Mouse (Mus musculus) E14TG2a.4 (cell line): ENCODE data around the gene Marveld3.

Experiments used
- H3K27me3 ChIP-seq: 2 replicates; pipeline ENCODE4 v1.6.1; 2014; ENCODE audit warnings: low read length, control low read depth; ENCODE audit not compliant: insufficient read depth
- H3K36me3 ChIP-seq: 2 replicates; pipeline ENCODE4 v1.6.1; 2014; ENCODE audit warnings: low read length, control low read depth; ENCODE audit not compliant: insufficient read depth
- H3K4me1 ChIP-seq: replicated peaks from 2 replicates; pipeline ENCODE4 v1.6.1; 2014; ENCODE audit warnings: low read depth, low read length, control low read depth
- H3K4me3 ChIP-seq: replicated peaks from 2 replicates; pipeline ENCODE4 v1.5.1; 2014; ENCODE audit warnings: mild to moderate bottlenecking, low read length
- H3K9me3 ChIP-seq: 2 replicates; pipeline ENCODE4 v1.6.1; 2014; ENCODE audit warnings: low read length, control low read depth
- CTCF ChIP-seq: conservative IDR thresholded peaks from 2 replicates; pipeline ENCODE4 v1.5.1; 2014; ENCODE audit warnings: low read length
- NANOG ChIP-seq: IDR thresholded peaks from 2 replicates; pipeline ENCODE4 v1.6.1; 2014; ENCODE audit warnings: borderline replicate concordance, low read length, mixed read lengths
- POU5F1 ChIP-seq: IDR thresholded peaks from 2 replicates; pipeline ENCODE4 v1.6.1; 2014; ENCODE audit warnings: low read length, borderline replicate concordance

The Marveld3 gene

DNA sequence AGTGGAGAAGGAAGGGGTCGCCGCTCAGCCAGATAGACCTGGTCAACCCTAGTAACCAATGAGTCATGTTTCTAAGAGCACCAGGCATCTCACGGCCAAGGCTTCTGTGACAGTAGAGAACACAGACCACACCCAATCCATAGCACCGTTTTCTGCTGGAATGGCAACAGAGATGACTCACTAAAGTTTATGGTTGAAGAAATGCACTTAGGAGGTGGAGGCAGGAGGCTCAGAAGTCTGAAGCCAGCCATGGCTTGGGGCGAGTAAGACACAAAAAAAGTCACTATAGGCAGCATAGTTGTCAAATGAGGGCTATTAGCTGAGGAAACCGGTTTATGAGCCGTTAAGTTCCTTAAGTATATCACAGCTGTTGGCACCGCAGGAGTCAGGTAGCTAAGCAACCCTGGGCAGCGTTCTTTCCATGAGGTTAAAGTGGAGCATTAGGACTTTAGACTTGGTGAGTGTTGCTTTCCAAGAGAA is 16.8 kb downstream of the Marveld3 start:
- H3K36me3 ChIP-seq, result no peaks in the 10 kb centered on the region; the same call in 1 of the 2 replicates
- TF ChIP-seq POU5F1, result no peak
- TF ChIP-seq NANOG, result no peak
- no peak for TF ChIP-seq CTCF

DNA sequence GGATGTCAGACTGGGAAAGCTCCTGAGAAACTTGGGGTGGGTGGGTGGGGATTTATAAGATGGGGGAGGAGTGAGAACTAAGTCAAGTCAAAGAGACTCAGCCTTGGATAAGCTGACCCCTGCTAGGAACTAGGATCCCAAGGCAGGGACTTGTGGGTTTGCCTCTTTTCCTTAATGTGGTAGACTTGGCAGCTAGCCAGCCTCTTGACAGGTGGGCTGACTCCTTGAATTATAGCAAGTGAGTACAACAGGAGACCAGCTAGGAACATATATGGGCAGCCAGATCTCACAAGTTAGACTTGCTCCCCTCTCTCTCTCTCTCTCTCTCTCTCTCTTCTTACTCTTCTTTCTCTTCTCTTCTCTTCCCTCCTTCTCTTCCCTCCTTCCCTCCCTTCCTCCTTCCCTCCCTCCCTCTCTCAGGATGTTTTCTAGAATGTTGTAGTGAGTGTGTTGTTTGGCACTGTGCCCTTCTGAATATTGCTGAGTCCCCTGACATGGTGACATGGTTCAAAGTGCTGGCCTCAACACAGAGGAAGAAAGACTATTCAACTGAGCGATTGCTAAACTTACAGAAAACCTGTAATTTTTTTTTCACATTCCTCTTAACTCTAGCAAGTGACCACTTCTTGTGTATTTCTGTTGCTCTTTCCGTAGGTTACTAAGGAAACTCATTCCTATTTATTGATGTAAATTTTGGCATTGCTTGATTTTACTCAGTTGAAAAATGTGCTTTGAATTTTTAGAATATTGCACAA is 20.2 kb downstream of the Marveld3 start:
- Histone ChIP-seq H3K4me1 (peaks cover 23% of the 10 kb centered on the region), H3K9me3 (no peaks in the 10 kb centered on the region), H3K27me3 (peaks cover 5% of the 10 kb centered on the region), H3K36me3 (peaks cover 5% of the 10 kb centered on the region; the same call in 1 of the 2 replicates), H3K4me3 (no peak overlapping the region)
- TF ChIP-seq POU5F1, result no peak
- TF ChIP-seq NANOG, result no peak
- TF ChIP-seq CTCF, result no peak

More for the DNA sequence above, 16.8 kb downstream of the Marveld3 start:
- peaks cover 31% of the 10 kb centered on the region for H3K4me1 ChIP-seq
- H3K9me3 ChIP-seq, result no peaks in the 10 kb centered on the region
- no peak overlapping the region for H3K4me3 ChIP-seq
- peaks cover 27% of the 10 kb centered on the region for H3K27me3 ChIP-seq

DNA sequence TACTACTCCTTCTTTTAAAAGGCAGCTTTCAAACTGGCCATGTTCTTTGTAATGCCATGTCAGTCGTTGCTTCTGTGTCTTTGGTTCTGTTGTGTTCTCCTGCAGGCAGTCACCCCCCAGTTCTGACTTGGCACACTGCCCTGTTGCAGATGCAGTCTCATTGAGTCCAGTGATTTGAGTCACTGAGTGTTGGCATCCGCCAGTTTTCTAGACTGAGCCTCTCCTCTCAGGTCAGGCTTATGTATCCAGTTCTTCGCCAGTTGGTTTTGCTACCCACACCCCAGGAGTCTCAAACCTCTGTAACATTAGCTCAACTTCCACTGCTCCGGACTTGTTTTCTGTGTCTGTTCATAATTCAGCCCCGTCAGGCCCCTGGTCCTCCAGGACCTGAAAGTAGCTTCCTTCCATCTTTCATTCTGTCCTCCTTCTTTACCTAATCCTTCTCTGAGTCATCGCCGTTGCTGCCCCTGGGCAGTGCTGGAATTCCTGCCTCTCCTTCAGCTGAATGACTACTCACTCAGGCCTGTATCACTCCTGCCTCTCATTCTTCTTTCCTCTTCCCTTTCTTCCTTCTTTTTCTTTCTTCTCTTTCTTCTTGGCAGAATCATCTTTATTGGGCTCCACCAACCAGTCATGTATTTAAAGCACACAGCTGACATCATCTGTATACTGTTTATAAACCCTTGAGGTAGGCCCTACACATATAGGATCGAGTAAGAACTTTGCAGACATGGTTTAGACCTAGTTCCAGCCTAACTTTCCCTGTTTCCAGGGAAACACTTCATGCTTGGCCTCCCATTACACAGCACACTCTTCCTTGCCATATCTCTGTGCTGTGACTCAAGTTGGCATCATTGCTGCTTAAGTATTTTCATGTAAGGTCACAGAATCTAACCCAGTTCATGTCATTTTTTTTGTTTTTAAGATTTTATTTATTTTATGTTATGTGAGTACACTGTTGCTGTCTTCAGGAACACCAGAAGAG is 41.3 kb downstream of the Marveld3 start:
- no peak for TF ChIP-seq NANOG
- no peak for TF ChIP-seq CTCF
- TF ChIP-seq POU5F1, result no peak
- Histone ChIP-seq H3K36me3 (no peaks in the 10 kb centered on the region), H3K4me3 (no peak overlapping the region), H3K9me3 (no peaks in the 10 kb centered on the region), H3K27me3 (no peaks in the 10 kb centered on the region), H3K4me1 (no peaks in the 10 kb centered on the region)

DNA sequence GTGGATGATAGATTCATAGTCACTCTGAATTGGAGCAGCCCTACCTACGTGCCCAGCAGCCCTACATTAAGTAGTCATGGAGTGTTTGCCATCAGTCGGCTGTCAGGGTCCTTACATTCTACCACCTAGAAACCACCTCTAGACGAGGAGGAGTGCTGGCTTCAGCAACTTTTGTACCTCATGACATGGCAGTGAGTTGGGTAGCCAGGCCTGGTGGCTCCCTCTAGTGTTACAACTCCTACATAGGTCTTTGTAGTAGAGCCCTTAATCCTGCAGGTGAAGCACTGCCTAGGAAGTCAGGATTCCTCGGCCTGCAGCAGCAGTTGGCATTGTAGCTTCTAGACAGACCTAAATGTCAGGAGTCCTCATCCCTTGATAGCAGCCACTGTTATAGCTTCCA is 44.7 kb downstream of the Marveld3 start:
- TF ChIP-seq POU5F1 (no peak), CTCF (peak; percentile 49), NANOG (no peak)
- H3K27me3 ChIP-seq, result no peaks in the 10 kb centered on the region
- H3K4me3 ChIP-seq, result no peak overlapping the region
- peaks cover 7% of the 10 kb centered on the region; the same call in 1 of the 2 replicates for H3K36me3 ChIP-seq
- no peaks in the 10 kb centered on the region for H3K9me3 ChIP-seq
- H3K4me1 ChIP-seq, result no peaks in the 10 kb centered on the region

DNA sequence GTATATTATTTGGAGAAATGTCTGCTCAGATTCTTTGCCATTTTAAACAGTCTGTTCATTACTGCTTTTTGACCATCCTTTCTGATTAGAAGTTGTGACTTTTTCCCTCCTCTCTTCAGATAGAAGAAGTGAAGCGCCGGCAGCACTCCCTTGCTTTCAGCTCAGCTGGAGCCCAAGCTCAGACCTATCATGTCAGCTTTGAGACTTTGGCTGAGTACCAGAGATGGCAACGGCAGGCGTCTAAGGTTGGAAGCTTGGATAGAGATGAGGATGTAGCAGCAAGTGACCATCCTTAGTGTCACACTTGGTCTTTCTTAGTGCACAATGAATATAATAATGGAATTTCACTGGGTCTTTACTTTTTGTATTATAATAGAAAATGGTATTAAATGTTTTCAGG is 54.6 kb downstream of the Marveld3 start:
- H3K4me3 ChIP-seq, result no peak overlapping the region
- H3K27me3 ChIP-seq, result no peaks in the 10 kb centered on the region
- TF ChIP-seq CTCF (no peak), NANOG (no peak), POU5F1 (no peak)
- no peaks in the 10 kb centered on the region for H3K36me3 ChIP-seq
- no peaks in the 10 kb centered on the region for H3K4me1 ChIP-seq
- H3K9me3 ChIP-seq, result no peaks in the 10 kb centered on the region

DNA sequence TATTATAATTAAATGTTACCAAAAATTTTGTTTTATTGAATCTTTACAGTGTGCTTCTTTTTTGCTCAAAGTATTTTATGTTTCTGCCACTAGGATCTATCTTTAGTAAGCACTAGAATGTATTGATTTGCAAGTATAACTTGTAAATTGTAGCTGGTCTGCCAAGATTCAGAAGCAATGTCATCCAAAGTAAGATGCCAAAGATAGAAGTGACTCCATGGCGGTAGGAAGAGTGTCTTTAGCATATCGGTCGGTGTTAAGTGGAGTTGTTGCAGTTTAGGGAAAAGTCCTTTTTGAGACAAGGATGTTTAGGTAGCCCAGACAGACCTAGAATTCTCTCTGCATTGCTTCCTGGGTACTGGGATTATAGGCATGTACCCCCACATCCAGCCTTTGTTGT is 55.1 kb downstream of the Marveld3 start:
- Histone ChIP-seq H3K36me3 (no peaks in the 10 kb centered on the region), H3K4me3 (no peak overlapping the region), H3K9me3 (no peaks in the 10 kb centered on the region), H3K4me1 (no peaks in the 10 kb centered on the region), H3K27me3 (no peaks in the 10 kb centered on the region)
- TF ChIP-seq POU5F1 (no peak), CTCF (no peak), NANOG (no peak)

DNA sequence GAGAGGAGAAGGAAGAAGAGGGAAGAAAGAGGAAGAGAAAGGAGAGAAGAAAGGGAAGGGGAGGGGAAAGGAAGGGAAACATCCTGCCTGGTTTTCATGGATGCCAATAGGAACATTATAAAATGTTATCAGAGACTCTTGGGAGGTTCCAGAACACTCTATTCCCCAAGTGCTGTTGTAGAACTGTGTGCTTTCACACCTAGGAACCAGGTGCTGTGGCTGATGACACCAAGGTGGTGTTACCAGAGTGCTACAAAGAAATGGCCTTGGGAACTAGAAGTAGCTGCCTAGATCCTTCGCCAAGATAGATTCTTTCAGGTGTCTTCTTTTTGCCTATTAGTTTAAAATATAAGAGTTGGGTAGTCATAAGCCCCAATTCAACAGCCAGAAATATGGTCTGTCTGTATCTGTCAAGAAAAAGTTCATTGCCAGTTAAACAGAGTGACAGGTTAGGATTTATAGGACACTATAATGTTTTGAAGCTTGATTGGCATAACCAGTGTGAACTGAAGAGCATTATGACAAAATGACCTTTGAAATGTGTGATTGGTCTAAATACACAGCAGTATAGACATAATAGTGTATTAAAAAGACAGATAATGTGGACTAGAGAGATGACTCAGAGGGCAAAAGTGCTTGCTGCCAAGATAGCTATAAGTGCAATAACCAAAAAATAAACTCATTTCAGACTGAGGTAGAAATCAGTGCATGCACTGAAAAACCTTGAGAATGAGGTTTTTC is 56.9 kb downstream of the Marveld3 start:
- Histone ChIP-seq H3K4me3 (no peak overlapping the region), H3K36me3 (no peaks in the 10 kb centered on the region), H3K9me3 (no peaks in the 10 kb centered on the region), H3K4me1 (no peaks in the 10 kb centered on the region), H3K27me3 (no peaks in the 10 kb centered on the region)
- no peak for TF ChIP-seq NANOG
- TF ChIP-seq POU5F1, result no peak
- TF ChIP-seq CTCF, result no peak

DNA sequence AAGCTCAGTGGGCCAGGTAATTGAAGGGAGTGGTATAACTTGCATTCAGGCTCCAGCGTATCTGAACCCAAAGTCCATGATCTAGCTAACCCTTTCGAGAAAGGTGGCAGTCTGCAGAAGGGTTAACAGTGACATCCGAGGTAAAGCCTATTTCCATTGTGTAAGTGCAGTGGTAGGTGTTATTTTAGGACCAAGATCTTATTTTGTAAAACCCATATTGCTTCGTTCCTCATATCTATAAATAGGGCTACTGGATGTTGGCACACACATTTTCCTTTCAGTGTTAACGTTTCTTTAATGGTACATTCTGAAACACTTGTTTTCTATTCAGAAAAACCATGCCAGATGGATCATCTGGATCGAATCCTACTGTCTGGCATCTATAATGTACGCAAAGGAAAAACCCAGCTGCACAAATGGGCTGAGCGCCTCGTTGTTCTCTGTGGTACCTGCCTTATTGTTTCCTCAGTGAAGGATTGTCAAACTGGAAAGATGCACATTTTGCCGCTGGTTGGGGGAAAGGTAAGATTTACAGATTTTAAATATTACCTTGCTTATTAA is 58.0 kb downstream of the Marveld3 start:
- no peak overlapping the region for H3K4me3 ChIP-seq
- H3K4me1 ChIP-seq, result no peaks in the 10 kb centered on the region
- no peaks in the 10 kb centered on the region for H3K9me3 ChIP-seq
- no peak for TF ChIP-seq POU5F1
- no peak for TF ChIP-seq NANOG
- TF ChIP-seq CTCF, result no peak
- no peaks in the 10 kb centered on the region for H3K36me3 ChIP-seq
- no peaks in the 10 kb centered on the region for H3K27me3 ChIP-seq
